Mouse (Mus musculus): ENCODE data around the gene Dtymk.
"Not testable (repeated sequence)": the region's sequence is repeated elsewhere in the genome, so short reads cannot be mapped to it uniquely, and the experiment has no call there.

The Dtymk gene

DNA sequence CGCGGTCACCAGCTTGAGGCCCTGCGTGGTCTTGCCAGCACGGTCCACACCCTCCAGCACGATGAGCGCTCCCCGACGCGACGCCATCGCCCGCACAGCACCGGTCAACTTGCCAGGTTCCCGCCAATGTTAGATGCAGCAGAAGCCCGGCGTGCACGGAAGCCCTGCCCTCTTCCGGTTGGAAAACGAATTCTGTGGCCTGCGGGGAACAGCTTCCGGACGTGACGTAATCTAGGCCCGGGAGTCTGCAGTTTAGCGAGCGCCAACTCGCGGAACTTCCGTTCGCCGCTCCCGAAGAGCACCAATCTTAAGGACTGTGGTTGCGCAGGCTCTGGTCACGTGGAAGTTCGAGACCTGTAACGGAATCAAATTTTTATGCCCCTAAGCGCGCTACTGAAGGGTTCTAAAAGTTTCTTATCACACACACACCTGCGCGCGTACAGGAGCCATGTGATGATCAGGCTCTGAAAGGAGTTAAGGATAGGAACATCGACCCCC lies at the start of gene Dtymk:
Gene Dtymk, minus strand, starts transcription at position 194 of the 498 bp plus-strand sequence.
- DNase-seq (ENCODE audit: low spot score in 2 of 2) = peak; percentile 78 to 92

DNA sequence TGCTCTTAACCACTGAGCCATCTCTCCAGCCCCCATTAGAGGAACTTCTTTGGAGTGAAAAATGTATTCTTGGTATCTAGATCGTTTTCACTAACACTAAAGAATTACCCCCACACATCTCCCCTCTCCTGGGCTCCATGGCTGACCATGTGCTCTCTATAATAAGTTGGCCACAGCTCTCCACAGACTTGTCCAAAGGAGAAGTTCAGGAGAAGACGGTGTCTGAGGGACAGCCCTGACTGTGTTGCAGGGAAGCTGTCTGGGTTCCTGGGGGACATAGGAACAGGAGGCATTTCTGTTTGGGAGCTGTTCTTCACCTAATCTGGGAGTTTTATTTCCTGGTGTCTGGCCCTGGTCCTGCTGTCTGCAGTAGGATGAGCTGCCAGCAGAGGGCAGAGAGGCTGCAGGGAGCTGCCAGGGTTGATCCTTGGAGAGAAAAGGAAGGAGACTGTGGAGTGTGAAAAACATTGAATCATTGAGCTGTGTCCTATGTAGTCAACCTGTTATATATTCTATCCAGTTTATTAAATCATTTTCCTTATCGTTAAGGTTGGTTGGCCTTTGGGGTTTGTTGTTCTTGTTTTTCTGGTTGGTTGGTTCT lies 44.1 kb upstream of the Dtymk start:
- DNase-seq (ENCODE audit: low spot score in 2 of 2) = not testable (repeated sequence)

DNA sequence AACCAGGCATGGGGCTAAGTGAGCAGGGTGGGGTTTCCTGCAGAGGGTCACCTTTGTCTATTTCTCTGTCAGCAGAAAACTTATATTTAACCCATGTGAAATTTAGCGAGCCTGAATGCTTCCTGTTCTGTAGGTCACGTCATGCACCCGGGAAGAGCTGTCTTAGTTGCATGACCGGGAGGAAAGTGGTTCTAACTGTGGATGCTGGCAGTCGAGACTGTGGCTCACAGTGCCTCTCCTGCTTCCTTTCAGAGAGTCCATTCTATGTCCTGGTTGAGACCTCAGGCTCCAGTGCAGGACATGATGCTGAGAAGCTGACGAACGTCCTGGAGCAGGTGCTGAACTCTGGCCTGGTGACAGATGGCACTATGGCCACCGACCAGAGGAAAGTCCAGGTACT lies 36.8 kb upstream of the Dtymk start:
- not testable (repeated sequence) for DNase-seq (ENCODE audit: low spot score in 2 of 2)

DNA sequence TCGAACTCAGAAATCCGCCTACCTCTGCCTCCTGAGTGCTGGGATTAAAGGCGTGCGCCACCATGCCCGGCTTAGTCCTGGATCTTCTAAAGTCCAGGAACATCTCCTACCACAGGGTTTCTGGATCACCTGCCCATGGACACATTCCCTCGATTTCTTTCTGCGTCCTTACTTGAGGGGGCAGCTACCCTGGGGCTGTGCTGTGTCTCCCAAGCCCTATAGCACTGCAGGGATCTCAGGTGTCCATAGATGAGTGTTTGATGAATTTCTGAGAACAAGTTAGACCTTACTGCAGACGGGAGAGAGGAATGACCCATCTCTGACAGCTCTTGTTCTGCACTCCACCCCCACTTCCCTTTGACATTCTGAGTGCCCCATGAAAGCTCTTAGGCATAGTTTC lies 35.6 kb upstream of the Dtymk start:
- DNase-seq (ENCODE audit: low spot score in 2 of 2) = no peak

DNA sequence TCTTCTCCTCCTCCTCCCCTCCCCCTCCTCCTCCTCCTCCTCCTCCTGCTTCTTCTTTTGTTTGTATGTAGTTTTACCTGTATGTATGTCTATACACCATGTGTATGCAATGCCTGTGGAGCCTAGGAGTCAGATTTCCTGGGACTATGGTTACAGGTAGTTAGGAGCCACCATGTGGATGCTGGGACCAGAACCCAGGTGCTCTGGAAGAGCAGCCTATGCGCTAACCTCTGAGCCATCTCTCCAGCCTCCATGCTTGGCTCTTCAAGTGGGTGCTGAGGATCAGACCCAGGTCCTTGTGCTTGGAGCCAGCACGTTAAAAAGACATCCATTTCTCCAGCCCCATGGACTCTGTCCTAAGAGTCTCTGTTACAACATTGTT lies 34.8 kb upstream of the Dtymk start:
- DNase-seq (ENCODE audit: low spot score in 2 of 2) = no peak

DNA sequence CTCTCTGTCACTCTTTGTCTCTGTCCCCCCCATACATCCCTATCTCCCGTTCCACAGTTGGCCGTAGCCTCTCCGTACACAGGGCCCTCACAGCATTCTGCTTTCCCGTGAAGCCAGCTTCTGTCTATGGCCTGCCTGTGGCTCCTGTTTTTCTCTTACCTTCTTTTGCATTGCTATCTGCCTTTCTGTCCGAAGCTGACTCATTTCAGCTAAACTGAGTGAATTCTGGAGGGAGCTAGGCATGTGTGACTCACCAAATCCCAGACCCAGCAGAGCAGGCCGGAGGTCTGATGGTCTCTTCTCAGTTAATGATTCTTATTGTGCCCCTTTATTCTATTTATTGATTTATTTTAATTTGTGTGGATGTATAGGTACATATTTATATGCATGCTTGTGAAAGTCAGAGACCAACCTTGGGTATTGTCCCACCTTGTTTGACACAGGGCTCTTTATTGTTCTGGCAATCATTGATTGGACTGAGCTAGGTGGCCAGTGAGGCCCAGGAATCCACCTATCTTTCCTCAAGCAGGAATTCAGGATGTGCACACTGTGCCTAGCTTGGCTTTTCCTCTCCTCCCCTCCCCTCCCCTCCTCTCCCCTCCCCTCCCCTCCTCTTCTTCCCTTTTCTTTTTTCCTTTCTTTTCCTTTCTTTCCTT lies 34.3 kb upstream of the Dtymk start:
- DNase-seq (ENCODE audit: low spot score in 2 of 2) = no peak

DNA sequence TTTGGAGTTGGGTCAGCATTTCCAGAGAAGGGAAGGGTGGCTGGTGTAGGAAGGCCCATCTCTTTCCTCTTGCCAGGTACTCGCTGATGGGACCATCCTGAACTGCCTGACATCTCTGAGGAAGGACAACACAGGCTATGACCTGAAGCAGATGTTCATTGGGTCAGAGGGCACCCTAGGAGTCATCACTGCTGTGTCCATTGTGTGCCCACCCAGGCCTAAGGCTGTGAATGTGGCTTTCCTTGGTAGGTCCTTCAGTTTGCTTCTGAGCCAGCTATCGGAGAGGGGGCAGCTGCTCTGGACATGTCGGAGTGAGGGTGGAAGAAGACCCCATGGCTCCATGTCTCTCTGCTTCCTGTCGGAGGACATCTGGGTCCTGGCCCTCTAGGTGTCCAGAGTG lies 33.5 kb upstream of the Dtymk start:
- DNase-seq (ENCODE audit: low spot score in 2 of 2) = no peak

DNA sequence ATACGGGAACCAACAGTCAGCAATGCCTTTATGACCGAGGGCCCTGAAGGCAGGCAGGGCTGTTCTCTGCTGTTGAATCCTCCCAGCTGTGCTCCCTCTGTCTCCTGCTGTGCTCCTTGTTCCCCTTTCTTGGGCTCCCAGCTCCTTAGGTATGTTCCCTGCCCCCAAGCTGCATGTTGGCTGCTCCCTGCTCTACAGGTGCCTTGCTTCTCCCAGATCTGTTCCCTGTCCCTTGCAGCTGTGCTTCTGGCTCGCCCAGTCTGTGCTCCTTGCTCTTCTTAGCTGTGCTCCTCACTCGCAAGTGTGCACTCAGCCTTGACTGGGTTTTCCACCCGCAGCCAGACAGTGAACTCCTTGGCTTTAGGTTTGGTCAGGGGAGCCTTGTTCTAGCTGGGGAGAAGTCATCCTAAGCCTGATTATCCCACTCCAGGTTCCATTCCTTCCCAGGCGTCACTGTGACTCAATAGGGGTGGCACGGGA lies 33.0 kb upstream of the Dtymk start:
- DNase-seq (ENCODE audit: low spot score in 2 of 2) = no peak

DNA sequence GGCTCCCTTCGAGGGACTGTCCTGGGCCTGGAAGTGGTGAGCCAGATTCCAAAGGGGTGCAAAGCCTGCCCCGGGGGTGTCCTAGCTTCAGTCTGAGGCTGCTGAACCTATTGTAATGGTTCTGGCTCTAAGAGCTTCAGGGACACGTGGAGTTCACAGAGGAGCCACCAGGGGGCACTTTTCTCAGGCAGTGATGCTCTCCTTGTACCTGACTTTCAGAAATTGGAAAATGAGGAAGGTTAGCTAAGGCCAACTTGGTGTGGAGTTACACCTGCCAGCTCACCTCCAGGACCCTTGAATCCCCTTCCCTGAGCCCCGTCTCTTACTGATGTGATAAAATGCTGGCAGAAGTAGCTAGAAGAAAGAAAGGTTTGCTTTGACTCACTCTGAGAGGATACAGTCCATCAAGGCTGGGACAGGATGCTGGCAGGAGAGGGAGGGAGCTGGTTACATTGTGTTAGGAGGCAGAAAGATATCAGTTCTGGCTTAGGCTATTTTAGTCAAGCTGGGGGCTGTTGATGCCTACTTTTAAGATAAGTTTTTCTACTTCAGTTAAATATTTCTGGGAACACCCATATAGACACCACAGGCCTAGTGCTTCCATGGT lies 31.1 kb upstream of the Dtymk start:
- not testable (repeated sequence) for DNase-seq (ENCODE audit: low spot score in 2 of 2)

DNA sequence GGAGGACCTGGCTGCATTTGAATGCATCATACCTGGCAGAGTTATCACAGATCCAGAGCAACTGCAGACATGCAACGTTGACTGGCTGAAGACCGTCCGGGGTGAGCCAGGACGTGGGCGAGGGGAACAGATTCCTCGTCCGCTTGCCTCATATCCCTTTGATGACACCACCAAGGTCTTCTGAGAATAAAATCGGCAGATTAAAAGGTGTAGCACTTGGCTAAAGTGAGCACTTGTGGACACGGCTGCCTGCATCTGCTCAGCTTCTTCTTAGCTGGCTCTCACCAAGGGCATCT lies 24.8 kb upstream of the Dtymk start:
- DNase-seq (ENCODE audit: low spot score in 2 of 2) = no peak

DNA sequence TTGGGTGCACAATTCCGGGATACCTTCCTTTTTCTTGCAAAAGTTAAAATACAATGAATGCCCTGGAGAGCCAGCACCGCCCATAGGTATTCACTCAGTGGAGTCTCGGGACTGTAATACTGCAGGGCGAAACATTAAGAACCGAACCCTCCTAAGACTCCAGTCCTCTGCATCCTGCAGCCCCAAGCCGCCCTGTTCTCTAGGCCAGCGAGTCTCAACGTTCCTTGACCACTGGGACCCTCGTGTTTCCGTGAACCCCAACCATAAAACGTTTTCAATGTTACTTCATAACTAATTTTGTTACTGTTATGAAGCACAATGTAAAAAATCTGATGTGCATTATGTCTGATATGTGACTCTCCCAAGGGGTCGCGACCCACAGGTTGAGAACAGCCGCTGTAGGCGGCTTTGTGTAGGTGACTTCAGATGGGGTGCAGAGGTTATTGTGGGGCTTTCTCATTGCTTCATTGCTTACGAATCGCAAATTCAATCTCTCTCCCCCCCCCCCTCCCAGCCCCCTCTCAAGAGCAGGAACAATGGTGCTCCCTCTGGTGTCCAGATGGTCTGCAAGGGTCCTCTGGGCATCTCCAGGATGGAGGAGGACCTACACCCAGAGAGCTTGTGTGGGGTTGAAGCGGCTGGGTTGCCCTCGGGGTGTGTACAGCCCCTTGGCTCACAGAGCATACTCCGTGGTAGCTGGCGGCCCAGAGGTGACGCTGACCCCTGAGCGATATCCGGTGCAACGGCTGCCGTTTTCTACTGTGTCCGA lies 24.2 kb upstream of the Dtymk start:
- peak; percentile 43 to 50 for DNase-seq (ENCODE audit: low spot score in 2 of 2)

DNA sequence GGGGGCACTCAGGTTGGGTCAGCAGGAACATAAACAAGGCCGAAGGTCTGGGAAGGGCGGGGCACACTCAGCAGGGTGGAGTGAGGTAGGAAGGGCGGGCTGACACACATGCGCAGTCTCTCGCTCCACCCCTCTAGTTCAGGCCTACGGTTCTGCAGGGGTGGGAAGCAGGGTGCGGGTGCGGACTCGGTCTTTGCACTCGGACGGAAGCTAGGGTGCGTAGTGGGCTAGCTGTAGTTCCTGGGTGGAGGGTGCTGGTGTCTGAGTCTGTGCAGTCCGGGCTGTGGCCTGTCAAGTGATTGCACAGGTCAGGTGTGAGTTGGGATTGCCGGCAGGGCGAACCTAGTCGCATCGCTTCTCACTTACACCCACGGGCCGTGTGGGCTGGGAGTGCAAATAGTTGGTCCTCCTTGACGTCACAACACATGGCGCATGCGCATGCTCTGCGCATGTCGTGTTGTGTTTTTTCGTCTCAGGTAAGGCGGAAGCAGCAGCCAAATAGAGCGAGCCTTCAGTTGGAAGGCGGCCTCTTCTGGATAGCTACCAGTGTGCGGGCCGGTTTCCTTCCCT lies 23.5 kb upstream of the Dtymk start:
- DNase-seq (ENCODE audit: low spot score in 2 of 2) = peak; percentile 91 to 95

DNA sequence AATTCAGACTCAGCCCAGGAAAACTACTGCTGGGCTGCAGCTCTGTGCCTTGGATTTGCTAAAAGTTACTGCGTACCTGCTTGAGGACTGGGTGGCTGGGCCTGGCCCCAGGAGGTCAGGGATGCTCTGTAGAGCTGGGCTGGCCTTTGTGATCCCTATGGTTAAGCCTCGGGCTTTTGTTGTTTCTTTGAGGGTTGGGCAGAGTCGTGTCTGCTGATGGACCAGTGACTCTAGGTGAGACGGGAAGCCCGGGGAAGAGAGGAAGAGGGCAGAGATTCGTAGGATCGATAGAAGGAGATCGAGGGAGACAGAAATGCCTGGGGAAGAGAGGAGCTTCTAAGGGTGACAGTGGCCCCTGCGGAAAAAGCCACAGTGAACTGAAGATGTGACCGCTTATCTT lies 22.9 kb upstream of the Dtymk start, which contains the start of gene D2hgdh:
Gene D2hgdh, plus strand, starts transcription at position 301 of the 400 bp plus-strand sequence.
- DNase-seq (ENCODE audit: low spot score in 2 of 2) = no peak

DNA sequence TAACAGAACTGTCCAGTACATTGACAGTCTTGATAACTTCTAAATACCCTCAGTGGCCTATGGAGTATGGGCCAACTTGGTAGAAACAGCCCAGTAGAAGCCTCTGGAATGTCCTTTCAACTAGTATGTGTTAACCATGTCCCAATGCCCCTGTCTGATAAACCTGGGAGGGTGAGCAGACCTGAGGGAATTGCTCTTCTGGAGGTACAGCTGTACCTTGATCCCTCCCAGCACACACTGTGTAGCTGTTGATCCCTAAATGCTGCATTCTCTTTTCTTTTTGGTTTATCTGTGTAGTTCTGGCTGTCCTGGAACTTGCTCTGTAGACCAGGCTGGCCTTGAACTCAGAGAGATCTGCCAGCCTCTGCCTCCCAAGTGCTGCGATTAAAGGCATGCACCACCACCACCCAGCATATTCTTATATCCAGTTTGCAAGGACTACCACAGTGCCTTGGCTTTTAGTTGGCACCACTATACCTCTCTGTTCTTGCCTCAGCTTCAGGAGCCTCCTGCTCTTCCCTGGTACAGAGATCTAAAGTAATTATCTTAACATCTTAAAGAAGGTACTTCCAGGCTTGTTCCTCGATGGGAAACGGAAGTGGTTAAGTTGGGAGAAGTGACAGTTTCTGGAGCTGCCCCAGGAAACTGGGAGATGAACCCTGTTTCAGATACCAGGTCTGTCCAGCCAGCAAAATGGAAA lies 22.2 kb upstream of the Dtymk start:
- DNase-seq (ENCODE audit: low spot score in 2 of 2) = no peak

DNA sequence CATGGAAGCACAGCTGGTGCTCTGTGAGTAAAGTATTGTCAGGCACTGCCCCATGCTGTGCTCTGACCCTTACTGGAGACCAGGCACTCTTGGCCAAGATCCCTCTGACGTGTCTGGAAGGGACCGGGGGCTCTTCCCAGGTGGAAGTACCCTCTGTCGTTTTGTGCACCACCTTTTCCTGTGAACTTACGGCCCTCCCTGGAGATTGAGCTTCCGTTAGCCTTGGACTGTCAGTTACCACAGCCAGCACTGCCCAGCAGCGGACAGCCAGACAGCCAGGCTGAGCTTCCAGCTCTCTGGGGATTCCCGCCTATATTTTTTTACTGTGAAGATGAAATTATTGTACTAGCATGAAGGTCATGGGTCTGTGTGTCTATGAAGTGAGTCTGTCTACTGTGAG lies 17.0 kb upstream of the Dtymk start:
- no peak for DNase-seq (ENCODE audit: low spot score in 2 of 2)

DNA sequence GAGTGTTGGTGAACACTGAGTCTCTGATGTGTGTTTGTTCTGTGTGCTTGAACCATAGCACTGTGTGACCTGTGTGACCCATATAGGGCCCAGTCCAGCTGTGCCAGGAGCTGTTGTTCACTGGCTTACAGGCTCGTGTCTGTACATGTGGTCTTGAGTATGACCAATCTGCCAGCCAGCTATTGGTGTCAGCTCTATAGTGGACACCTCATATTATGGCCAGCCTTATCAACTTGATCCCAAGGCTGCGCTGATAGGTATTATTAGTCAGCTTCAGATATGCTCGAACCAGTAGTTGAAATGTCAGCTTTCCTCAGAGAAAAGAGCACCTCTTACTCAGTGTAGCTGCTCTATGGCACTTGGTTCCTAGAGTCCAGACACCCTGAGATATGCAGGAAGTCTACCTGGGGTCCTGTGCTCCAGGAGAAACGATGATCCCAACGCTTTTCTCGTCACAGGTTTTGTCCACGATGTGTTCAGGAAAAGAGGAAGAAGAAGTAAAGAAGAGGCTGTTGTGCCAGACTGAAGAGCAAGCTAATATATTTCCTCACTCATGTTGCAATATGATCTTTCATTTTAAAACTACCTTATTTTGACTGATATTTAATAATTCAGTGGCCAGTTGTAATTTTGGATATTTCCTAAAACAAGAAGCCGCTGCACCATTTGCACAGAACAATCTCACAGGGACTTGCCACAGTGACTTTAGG lies 16.2 kb upstream of the Dtymk start:
- no peak for DNase-seq (ENCODE audit: low spot score in 2 of 2)

DNA sequence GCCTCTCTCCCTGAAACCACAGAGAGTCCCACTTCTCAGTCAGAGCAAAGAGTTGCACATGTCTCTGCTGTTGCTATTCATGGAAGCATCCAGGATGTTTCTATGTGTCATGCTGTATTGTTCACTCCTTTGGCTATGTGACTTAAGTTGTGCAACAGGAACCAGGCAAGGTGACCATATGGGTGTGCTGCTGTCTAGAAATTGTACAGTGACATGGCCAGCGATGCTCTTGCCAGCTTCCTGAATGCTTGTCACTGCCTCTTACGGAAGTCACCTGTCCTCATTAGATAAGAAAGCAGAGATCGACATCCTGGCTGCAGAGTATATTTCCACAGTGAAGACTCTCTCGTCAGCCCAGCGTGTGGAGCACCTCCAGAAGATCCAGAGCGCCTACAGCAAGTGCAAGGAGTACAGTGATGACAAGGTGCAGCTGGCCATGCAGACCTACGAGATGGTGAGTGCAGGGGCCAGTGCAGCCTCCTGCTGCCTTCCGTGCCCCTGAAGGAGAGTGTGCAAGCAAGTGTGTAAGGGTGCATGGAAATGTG lies 9.8 kb upstream of the Dtymk start:
- no peak for DNase-seq (ENCODE audit: low spot score in 2 of 2)

DNA sequence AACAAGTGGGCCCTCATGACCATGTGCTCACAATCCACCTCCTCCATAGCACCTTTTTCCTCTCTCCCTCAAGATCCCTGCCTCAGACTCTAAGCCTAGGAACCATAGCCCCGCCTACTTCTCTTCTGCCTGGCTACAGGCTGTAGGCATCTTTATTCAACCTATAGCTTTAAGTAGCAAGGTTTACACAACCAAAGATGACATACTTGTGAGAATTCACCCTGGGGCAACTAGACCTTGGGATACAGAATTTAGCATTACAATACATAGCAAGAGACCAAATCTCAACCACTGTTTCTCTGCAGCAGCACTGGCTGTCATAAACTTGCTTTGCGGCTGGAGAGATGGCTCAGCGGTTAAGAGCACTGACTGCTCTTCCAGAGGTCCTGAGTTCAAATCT lies 8.3 kb upstream of the Dtymk start:
- DNase-seq (ENCODE audit: low spot score in 2 of 2) = no peak

DNA sequence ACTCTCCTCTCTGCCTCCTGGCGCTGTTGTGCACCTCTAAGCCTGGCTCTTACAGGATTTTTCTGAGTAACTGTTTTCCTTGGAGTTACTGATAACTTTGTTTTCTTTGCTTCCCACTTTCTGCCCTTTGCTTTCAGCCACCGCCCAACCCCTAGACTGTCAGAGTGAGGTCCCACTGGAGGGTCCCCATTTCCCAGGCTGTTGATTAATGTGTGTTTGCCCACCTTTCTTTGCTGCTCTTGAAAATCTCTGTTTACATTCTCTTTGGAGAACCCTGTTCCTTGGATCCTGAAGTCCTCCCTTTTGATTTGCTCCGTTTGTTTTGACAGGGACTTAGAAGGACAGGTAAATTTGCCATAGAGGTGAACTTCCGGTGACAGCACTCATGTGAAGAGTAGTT lies 7.1 kb upstream of the Dtymk start:
- DNase-seq (ENCODE audit: low spot score in 2 of 2) = no peak

DNA sequence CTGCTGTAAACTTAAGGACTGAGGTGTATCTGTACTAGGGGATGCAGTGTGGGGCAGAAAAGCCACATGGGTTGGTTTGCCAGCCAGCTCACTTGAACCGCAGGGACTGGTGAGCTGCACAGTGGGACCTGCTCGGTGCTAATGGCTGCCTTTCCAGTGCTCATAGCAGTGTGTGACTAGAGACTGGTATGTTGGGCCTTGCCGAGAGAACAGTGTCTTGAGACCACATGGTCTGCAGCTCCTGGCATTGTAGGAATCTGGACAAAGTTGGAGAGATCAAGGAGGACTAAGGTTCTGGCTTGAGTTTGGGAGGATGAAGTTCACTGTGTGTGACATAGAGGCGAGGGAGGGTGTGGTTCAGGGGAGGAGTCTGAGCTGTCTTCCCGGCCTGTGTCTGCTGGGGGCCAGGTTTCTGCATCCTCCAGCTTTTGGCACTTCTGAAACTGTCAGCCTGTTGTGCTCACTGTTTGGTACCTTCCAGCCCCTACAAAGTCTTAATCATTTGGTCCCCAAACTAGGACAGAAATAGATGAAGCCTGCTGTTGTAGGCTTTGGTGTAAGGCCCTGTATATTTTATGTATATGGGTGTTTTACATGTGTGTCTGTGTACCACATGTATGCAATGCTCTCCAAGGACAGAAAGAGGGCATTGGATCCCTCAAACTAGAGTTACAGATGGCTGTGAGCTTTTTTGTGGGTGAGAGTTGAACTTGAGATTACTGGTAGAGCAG lies 3.7 kb upstream of the Dtymk start:
- peak; percentile 32 to 55 for DNase-seq (ENCODE audit: low spot score in 2 of 2)
